Mouse (Mus musculus) liver, postnatal 0 days (tissue): ENCODE measurements around the gene Nrip3.

Experiments
- CTCF ChIP-seq: sonication (generic); IDR thresholded peaks from 2 replicates; pipeline ENCODE4 v1.5.1; 2016; ENCODE audit warnings: antibody characterized with exemption, low read depth
- EP300 ChIP-seq: IDR thresholded peaks from 2 replicates; pipeline ENCODE4 v1.6.1; 2016; ENCODE audit warnings: antibody characterized with exemption, low read depth, mild to moderate bottlenecking

DNA sequence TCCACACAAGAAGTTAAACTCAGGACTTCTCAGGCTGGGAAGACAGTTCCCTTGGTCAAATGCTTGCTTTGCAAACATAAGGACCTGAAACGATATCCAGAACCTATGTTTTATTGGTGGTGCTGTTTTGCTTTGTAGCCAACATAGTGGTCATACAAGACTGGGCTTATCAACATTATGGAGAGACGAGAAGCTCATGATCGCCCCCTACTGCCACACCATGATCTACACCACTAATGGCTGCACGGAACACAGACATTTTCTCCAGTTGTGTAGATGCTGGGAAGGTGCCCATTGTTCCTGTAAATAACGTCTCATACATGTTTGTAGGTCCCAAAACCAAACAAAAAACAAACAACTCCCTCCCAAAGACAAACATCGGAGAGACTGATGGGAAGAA is 23.0 kb upstream of the Nrip3 start:
- TF ChIP-seq CTCF (peak; percentile 71), EP300 (no peak)
